Mouse (Mus musculus) ovary, postnatal 14 days (tissue): ENCODE data around the gene Actl7b.

Experiments used
- DNase-seq: peaks from one replicate; pipeline ENCODE4 v3.0.0; 2022; ENCODE audit warnings: low spot score

Actl7b gene

GRCm38 (mm10) chr4:56713155-56713554, 28.1 kb downstream of the Actl7b start:
- DNase-seq, result no peak

- DNase-seq, result no peak
Measured at GRCm38 (mm10) chr4:56702234-56702633, 39.0 kb downstream of the Actl7b start.

GRCm38 (mm10) chr4:56698671-56699070, 42.6 kb downstream of the Actl7b start:
- no peak for DNase-seq

- no peak for DNase-seq
Measured at GRCm38 (mm10) chr4:56696401-56696800, 44.8 kb downstream of the Actl7b start.
